Mouse (Mus musculus) limb, embryonic 12.5 days (tissue): ENCODE data around the gene Slc25a27. TPM values are rescaled to one million over a fixed set of nuclear protein-coding genes. Genes with fewer than 3 reads are reported as not detected.
A peak's percentile ranks its signal among the peaks of the same experiment; 100 is the strongest.

Experiments used
- ATAC-seq: fragments of 200-750 bp; cut with Nextera tagmentation; 2 replicates; pipeline ENCODE4 v1.8.0; 2017; ENCODE audit warnings: low read depth, moderate TSS enrichment; ENCODE audit not compliant: insufficient number of reproducible peaks, insufficient read depth, low FRiP score, low TSS enrichment
- H3K27ac ChIP-seq: fragments of 300-500 bp; sonication (generic); 2 replicates; pipeline ENCODE4 v1.5.1; 2016; ENCODE audit warnings: mild to moderate bottlenecking, moderate library complexity
- H3K27me3 ChIP-seq: fragments of 300-500 bp; sonication (generic); 2 replicates; pipeline ENCODE4 v1.6.1; 2016; ENCODE audit warnings: mild to moderate bottlenecking, moderate library complexity
- H3K36me3 ChIP-seq: fragments of 300-500 bp; sonication (generic); 2 replicates; pipeline ENCODE4 v1.6.1; 2016; ENCODE audit warnings: mild to moderate bottlenecking, moderate library complexity
- H3K4me1 ChIP-seq: fragments of 300-500 bp; sonication (generic); replicated peaks from 2 replicates; pipeline ENCODE4 v1.6.1; 2016
- H3K4me2 ChIP-seq: fragments of 300-500 bp; sonication (generic); 2 replicates; pipeline ENCODE4 v1.6.1; 2016; ENCODE audit warnings: mild to moderate bottlenecking, moderate library complexity
- H3K4me3 ChIP-seq: fragments of 300-500 bp; sonication (generic); replicated peaks from 2 replicates; pipeline ENCODE4 v1.5.1; 2016; ENCODE audit warnings: mild to moderate bottlenecking
- H3K9ac ChIP-seq: fragments of 300-500 bp; sonication (generic); replicated peaks from 2 replicates; pipeline ENCODE4 v1.6.1; 2016; ENCODE audit warnings: mild to moderate bottlenecking, moderate library complexity
- H3K9me3 ChIP-seq: fragments of 300-500 bp; sonication (generic); 2 replicates; pipeline ENCODE4 v1.6.1; 2016; ENCODE audit warnings: mild to moderate bottlenecking, moderate library complexity
- WGBS: fragments of 180-500 bp; shearing (Covaris S2); methylation state at CpG from one replicate; pipeline ENCODE4 v1.1.7; 2016; 5-methylcytosine and 5-hydroxymethylcytosine counted together
- polyA plus RNA-seq: library from polyadenylated mRNA; unstranded; fragments of >200 nt; fragmentation: Nextera tagmentation; extraction: Ambion mirVana; gene quantifications from 2 replicates; pipeline ENCODE4 v1.2.1, GENCODE M21; 2016

The Slc25a27 gene
- polyA plus RNA-seq, 1 experiment from 2014 or later, result 55.9 TPM

DNA sequence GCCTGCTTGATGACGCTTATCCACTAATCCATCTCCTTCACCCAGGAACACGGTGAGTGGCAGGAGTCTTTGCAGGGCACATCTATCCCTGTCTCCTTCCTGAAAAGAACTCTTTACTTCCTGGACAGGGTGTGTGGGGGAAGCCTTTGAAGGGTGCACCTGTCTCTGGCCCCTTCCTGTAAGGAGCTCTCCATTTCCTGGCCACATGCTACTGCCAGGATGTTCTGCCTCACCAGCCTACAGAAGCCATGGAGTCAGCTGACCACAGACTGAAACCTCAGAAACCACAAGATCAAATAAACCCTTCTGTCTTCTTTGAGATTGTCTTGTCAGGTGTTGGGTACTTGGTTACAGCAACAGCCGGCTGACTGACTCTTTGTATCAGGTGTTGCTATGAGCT is 21.9 kb downstream of the Slc25a27 start:
- 93% methylated on average over 3 of the region's 3 CpGs for WGBS
- Histone ChIP-seq H3K27ac (no peak overlapping the region), H3K4me2 (no peak overlapping the region), H3K9ac (no peak overlapping the region), H3K4me3 (no peak overlapping the region), H3K9me3 (no peaks in the 10 kb centered on the region), H3K36me3 (peaks cover 79% of the 10 kb centered on the region), H3K27me3 (no peaks in the 10 kb centered on the region), H3K4me1 (no peaks in the 10 kb centered on the region)
- no peak for ATAC-seq

DNA sequence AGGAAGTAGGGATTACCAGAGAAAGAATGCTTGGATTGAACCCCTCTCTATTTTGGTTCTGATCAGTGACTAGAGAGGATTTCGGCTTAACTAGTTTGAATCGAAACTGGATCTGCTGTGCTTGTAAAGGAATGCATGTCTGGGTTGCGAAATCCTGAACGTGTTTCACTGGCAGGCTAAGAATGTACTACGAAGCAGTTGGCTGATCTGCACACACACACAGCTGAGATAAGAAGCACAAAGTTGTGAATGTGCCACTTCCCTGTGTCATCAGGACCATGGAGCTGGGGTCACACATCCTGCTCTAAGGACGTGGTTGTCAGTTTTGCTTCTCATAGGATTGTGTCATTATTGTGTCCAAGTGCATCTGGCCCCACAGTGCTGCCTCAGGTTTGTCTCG is 22.6 kb downstream of the Slc25a27 start:
- WGBS, result 83% methylated on average over 7 of the region's 7 CpGs
- Histone ChIP-seq H3K9me3 (no peaks in the 10 kb centered on the region), H3K4me1 (no peaks in the 10 kb centered on the region), H3K4me2 (no peak overlapping the region), H3K4me3 (no peak overlapping the region), H3K36me3 (peaks cover 72% of the 10 kb centered on the region), H3K9ac (no peak overlapping the region), H3K27me3 (no peaks in the 10 kb centered on the region), H3K27ac (no peak overlapping the region)
- ATAC-seq, result no peak

DNA sequence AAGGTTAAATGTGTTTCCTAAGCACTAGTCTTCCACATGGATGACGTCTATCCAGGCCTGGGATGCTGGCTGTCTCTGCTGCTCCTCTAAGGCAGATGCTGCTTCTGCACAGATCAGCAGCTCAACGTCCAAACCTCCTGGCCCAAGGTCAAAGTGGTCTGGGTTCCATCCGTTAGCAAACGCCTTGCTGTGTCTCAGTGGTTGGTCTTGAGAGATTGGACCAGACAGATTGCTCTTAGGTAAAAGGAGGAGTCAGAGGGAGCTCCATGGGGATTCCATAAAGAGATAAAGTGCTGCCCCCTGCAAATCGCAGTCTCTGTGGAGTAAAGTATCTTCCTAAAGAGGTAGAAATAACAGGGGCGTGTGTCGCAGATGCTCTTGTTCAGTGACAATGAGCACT is 23.8 kb downstream of the Slc25a27 start:
- H3K27ac ChIP-seq, result no peak overlapping the region
- no peak overlapping the region for H3K4me3 ChIP-seq
- peaks cover 60% of the 10 kb centered on the region for H3K36me3 ChIP-seq
- no peaks in the 10 kb centered on the region for H3K4me1 ChIP-seq
- WGBS, result 80% methylated on average over 7 of the region's 7 CpGs
- no peak overlapping the region for H3K4me2 ChIP-seq
- H3K9ac ChIP-seq, result no peak overlapping the region
- H3K9me3 ChIP-seq, result no peaks in the 10 kb centered on the region
- no peak for ATAC-seq
- H3K27me3 ChIP-seq, result no peaks in the 10 kb centered on the region

DNA sequence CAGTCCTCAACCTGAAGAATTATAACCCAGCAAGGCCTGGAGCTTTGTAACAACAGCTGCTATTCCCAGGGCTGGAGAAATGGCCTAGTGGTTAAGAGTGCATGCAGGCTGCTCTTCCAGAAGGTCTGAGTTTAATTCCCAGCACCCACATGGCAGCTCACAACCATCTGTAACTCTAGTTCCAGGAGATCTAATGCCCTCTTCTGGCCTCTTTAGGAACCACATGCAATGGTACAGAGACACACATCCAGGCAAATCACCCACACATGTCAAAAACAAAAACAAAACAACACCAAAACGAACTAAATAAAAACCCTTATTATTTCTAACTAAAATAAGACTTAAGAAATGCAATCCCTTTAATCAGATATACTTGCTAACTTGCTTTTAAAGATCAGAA is 26.2 kb downstream of the Slc25a27 start:
- Histone ChIP-seq H3K27me3 (no peaks in the 10 kb centered on the region), H3K27ac (no peak overlapping the region), H3K9me3 (no peaks in the 10 kb centered on the region), H3K4me2 (no peak overlapping the region), H3K4me3 (no peak overlapping the region), H3K4me1 (no peaks in the 10 kb centered on the region), H3K36me3 (peaks cover 43% of the 10 kb centered on the region), H3K9ac (no peak overlapping the region)
- 90% methylated on average over 1 of the region's 1 CpGs for WGBS
- no peak for ATAC-seq

DNA sequence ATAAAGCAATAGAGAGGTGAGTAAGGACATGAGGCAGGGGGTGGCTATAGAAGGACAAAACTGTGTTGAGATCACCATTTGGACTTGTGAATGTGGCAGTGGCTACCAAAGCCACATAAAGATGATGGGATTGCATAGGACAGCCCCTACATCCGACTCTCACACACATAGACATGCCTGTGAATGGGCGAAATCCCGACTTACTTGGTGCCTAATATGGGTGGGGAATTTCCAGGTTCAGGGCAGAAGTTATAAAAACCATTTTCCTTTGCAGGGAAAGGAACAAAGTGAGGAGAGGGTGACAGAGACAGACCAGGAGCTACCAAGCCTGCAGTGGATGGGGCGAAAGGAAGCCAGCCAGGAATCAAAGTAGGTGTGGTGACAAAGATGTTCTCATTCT is 29.9 kb downstream of the Slc25a27 start:
- no peak overlapping the region for H3K27ac ChIP-seq
- H3K4me2 ChIP-seq, result no peak overlapping the region
- no peak for ATAC-seq
- no peaks in the 10 kb centered on the region; the same call in 1 of the 2 replicates for H3K27me3 ChIP-seq
- no peaks in the 10 kb centered on the region for H3K9me3 ChIP-seq
- no peaks in the 10 kb centered on the region for H3K4me1 ChIP-seq
- WGBS, result 94% methylated on average over 4 of the region's 4 CpGs
- peaks cover 12% of the 10 kb centered on the region; the same call in 1 of the 2 replicates for H3K36me3 ChIP-seq
- no peak overlapping the region for H3K9ac ChIP-seq
- no peak overlapping the region for H3K4me3 ChIP-seq

DNA sequence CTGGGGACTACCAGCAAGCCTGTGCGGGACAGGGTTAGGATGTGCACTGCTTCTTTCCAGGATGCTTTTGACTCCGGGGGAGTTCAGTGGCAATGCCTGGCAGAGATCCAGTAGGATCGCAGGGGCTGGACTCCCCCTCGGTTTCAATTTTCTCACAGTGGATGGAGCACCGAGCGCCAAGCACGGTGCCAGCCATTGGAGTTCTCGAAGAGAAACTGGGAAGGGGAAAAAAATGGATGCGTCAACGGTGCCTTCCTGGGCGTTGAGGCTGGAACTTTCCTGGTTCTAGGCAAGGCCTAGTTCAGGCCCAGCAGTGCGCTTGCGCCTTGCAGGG is 36.6 kb downstream of the Slc25a27 start:
- ATAC-seq, result no peak
- H3K4me2 ChIP-seq, result peak overlapping the region; percentile 84
- peaks cover 15% of the 10 kb centered on the region for H3K4me1 ChIP-seq
- H3K27ac ChIP-seq, result no peak overlapping the region
- peaks cover 54% of the 10 kb centered on the region for H3K27me3 ChIP-seq
- H3K36me3 ChIP-seq, result no peaks in the 10 kb centered on the region
- H3K9me3 ChIP-seq, result peaks cover 7% of the 10 kb centered on the region; the same call in 1 of the 2 replicates
- H3K4me3 ChIP-seq, result peak overlapping the region; percentile 46
- H3K9ac ChIP-seq, result peak overlapping the region; percentile 51; the same call in 1 of the 2 replicates
- 44% methylated on average over 13 of the region's 13 CpGs for WGBS

DNA sequence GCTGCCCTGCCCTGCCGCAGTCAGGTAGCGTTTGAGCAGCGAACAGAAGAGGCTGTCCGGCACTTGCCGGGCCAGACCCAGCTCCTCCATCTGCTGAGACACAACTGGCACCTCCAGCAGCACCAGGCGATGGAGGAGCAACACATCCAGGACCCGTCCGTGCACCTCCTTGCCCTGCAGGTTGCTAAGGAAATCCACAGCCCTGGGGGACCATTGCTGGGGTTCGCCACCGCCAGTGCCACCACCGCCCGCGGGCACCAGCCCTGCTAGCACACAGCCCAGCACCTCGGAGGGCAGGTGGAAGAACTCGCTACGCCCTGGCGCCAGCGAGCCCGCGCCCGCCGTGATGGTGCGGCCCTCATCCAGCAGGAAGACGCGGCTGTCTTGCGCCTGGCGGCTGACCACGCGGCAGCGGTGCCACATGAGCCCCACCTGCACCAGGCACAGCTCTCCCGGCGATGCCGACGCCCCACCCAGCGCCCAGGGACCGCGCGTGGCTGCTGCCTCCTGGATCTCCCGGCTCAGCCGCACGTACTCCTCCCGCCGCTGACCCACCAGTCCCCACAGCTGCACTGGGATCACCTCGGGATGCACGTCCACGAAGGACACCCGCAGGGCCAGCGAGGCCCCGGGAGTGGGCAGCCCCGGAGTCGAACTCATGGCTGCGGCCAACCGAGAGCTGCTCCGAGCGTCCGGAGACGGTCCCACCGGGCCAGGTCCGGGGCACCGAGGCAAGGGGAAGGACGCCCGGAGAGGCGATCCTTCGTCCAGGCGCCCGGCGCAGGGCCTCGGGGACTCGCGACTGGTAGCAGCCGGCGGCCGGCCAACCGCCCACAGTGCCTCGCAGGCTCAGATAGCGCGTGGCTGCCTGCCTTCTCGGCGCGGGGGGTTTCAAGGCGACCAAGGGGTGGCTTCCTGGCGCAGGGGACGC is 37.3 kb downstream of the Slc25a27 start, which contains the start of gene Tdrd6:
Gene Tdrd6, minus strand, starts transcription at position 804 of the 931 bp plus-strand sequence.
- no peak within 1 kb of the TSS for H3K27ac ChIP-seq
- H3K9ac ChIP-seq, result peak within 1 kb of the TSS; percentile 51
- 3% methylated on average over 78 of the region's 83 CpGs for WGBS
- ATAC-seq, result peak; percentile 66
- H3K4me3 ChIP-seq, result peak within 1 kb of the TSS; percentile 46
- H3K4me2 ChIP-seq, result peak within 1 kb of the TSS; percentile 84
- H3K4me1 ChIP-seq, result peaks cover 15% of the 10 kb centered on the region
- H3K27me3 ChIP-seq, result peaks cover 54% of the 10 kb centered on the region
- H3K36me3 ChIP-seq, result no peaks in the 10 kb centered on the region
- peaks cover 7% of the 10 kb centered on the region; the same call in 1 of the 2 replicates for H3K9me3 ChIP-seq

DNA sequence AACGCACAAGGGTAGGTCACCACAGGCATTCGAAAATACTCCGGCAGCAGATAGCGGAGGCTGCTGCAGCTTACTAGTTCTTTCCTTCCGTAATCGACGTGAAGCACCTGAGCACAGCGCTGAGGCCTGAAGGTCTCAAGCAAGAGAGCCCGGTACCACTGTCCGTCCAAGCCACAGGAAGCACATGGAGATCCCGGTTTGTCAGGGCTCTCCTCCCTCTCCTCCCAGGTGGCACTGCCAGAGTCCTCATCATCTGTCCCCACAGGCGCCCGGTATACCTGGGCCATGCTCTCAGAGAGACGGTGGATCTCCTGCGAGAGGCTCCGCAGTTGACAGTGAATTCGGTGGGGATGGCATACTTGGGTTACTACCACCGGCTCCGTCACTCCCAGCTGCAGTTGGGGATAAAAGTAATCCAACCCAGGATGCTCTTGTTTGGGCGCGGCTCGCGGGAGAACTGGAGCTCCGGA is 38.0 kb downstream of the Slc25a27 start:
- Histone ChIP-seq H3K9me3 (peaks cover 7% of the 10 kb centered on the region; the same call in 1 of the 2 replicates), H3K4me3 (peak overlapping the region; percentile 46), H3K36me3 (no peaks in the 10 kb centered on the region), H3K4me2 (peak overlapping the region; percentile 84), H3K9ac (peak overlapping the region; percentile 51; the same call in 1 of the 2 replicates), H3K27ac (no peak overlapping the region), H3K4me1 (peaks cover 15% of the 10 kb centered on the region), H3K27me3 (peaks cover 54% of the 10 kb centered on the region)
- ATAC-seq, result no peak
- WGBS, result 18% methylated on average over 24 of the region's 24 CpGs

DNA sequence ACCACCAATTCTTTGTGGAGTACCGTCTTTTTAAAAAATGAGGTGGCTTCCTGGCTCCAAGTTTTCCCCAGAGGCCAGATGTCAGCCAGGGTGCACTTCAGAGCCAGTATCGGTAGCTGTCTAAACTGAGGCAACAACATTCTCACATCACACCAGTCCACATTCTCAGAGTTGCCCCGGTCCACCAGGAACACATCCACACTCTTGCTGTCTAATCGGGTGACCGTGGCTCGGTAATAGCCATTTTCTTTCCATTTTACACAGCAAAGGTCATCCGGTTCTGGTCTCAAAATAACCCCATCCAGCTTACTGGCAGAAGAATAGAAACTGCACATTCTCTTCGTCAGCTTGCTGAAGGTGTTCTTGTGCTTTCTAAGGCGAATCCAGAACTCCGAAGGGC is 38.8 kb downstream of the Slc25a27 start:
- Histone ChIP-seq H3K36me3 (no peaks in the 10 kb centered on the region), H3K4me2 (no peak overlapping the region), H3K9me3 (peaks cover 7% of the 10 kb centered on the region; the same call in 1 of the 2 replicates), H3K4me3 (no peak overlapping the region), H3K27me3 (peaks cover 54% of the 10 kb centered on the region), H3K27ac (no peak overlapping the region), H3K9ac (no peak overlapping the region), H3K4me1 (peaks cover 15% of the 10 kb centered on the region)
- no peak for ATAC-seq
- 86% methylated on average over 10 of the region's 10 CpGs for WGBS

DNA sequence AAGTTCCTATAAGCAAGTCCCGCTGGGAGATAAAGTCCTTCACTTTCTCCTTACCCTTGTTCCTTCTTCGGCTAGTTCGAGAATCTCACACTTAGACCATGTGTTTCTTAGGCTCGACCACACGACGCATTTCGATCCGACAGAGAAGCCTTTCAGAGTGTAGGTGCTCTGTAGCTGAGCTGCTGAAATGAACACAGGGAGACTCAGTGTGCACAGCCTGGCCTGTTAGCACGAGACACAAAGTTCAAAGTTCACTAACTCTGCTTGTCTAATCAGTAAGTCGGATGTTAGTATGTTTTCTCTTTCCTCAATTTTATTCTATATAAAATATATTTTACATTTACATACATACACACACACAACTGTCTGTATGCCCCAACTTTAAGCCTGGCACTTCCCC is 44.9 kb downstream of the Slc25a27 start:
- Histone ChIP-seq H3K4me1 (no peaks in the 10 kb centered on the region), H3K27me3 (peaks cover 6% of the 10 kb centered on the region; the same call in 1 of the 2 replicates), H3K9me3 (no peaks in the 10 kb centered on the region), H3K9ac (no peak overlapping the region), H3K4me3 (no peak overlapping the region), H3K36me3 (no peaks in the 10 kb centered on the region), H3K4me2 (no peak overlapping the region), H3K27ac (no peak overlapping the region)
- ATAC-seq, result no peak
- WGBS, result 88% methylated on average over 10 of the region's 10 CpGs

DNA sequence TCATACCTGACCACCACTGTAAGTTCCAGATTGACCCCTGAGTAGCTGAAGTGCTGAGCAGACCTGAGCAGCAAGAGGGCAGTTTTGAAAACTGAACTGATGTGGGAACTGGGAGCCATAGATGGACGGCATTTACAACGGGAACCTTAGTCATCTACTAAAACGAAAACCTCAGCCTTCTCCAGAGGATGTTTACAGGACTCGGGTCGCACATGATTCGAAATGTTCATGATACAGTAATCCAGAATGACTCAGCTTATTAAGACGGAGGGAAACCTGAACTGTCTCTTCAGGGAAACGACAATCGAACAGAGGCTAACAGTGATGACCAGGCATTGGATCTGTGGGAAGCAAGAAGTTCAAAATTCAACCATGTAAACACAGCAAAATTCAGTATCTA is 47.9 kb downstream of the Slc25a27 start:
- peaks cover 5% of the 10 kb centered on the region; the same call in 1 of the 2 replicates for H3K4me1 ChIP-seq
- no peak overlapping the region for H3K4me3 ChIP-seq
- no peak overlapping the region for H3K4me2 ChIP-seq
- H3K27ac ChIP-seq, result no peak overlapping the region
- ATAC-seq, result no peak
- H3K9me3 ChIP-seq, result no peaks in the 10 kb centered on the region
- no peaks in the 10 kb centered on the region for H3K36me3 ChIP-seq
- H3K27me3 ChIP-seq, result no peaks in the 10 kb centered on the region; the same call in 1 of the 2 replicates
- H3K9ac ChIP-seq, result no peak overlapping the region
- WGBS, result 88% methylated on average over 9 of the region's 9 CpGs
